Mouse (Mus musculus) frontal cortex, adult 2 months (tissue): ENCODE results near the gene Higd2a. TPM values are rescaled to one million over a fixed set of nuclear protein-coding genes. Genes with fewer than 3 reads are reported as not detected.

ENCODE experiments used
- DNase-seq, 2 experiments: peaks; one replicate each; pipeline ENCODE4 v3.0.0; 2022; ENCODE audit warnings: low spot score in 1 of 2; ENCODE audit errors: extremely low spot score in 1 of 2
- polyA plus RNA-seq: library from polyadenylated mRNA; depleted of rRNA; stranded (reverse); fragments of >200 nt; gene quantifications from 2 replicates; pipeline ENCODE4 v1.2.3, GENCODE M21; 2012; rRNA removed

Gene Higd2a
- polyA plus RNA-seq = 233 and 327 TPM in 2 replicates

- DNase-seq = peak; percentile 98 to 99
Observed at GRCm38 (mm10) chr13:54589996-54590951, at the start of gene Higd2a, which contains the start of gene Nop16. Gene Higd2a (plus strand): TSS chr13:54590207. Gene Nop16 (minus strand): TSS chr13:54590090.

DNA sequence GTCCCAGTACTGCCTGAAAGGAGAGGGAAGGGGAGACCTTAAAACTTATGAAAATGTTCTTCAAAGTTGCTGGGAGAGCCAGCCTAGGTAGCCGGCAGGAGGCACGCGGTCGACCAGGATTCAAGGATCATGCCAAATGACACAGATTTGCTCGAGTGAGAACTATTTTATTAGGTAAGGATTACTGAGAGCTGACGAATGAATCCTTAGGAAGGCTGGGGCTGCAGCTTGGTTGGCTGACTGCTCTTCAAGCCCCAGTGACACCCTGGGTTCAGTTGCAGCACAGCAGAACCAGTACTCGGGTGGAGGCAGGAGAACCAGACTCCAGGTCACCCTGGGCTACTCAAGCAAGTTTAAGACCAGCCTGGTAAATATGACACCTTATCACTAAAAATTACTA, 42.0 kb upstream of the Higd2a start:
- DNase-seq = no peak

DNA sequence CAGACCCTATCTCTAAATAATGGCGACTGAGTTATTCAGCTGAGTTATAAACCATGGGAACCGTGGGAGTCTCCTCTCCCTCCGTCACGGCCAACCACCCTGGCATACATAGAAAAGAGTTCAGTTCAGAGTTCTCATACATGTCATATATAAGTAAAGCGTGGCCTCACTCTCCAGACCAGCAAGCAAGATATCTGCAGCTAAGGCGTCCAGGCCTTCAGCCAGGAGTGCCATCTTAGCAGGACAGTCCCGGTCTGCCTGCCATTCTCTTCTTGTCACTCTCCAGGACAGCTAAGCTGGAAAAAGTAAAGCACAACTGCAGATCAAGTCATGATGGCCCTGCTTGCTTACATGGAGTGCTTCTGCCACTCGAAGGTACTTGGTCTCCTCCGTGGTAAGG, 33.8 kb upstream of the Higd2a start:
- DNase-seq = no peak

DNA sequence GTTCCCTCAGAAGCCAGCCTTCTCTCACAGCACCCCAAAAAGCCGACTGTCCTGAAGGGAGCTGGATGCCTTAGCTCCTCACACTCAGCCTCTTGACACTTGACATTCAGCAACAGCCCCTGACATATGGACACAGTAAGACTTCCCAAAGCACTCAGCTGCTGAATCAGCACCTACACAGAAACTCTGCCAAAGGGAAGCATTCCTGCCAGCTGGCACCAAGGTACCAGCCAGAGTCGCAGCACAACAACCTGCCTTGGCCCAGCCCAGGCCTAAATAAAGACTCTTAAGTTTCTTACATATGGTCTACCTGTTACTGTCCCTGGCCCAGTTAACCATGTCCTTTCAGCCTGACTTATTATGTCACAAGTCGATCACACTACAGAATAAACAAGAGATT, 33.2 kb upstream of the Higd2a start:
- peak in 1 of 2 experiments; percentile 46 for DNase-seq

DNA sequence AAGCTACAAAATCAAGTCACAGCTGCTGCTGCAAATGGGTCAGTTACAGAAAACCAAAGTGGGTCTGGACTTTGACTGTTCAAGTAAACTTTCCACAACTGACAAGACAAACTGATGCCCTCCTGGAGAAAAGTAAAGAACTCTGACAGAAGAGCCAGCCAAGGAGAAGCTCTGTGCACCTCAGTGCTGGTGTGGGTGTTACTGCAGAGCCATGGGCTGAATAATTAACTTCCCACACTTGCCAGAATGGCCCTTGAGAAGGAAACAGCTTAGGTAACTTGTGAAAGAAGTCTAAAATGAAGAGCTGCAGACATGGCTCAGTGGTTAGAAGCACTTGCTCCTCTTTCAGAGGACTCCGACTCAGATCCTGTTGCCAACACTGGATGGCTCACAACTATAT, 32.4 kb upstream of the Higd2a start:
- no peak for DNase-seq

DNA sequence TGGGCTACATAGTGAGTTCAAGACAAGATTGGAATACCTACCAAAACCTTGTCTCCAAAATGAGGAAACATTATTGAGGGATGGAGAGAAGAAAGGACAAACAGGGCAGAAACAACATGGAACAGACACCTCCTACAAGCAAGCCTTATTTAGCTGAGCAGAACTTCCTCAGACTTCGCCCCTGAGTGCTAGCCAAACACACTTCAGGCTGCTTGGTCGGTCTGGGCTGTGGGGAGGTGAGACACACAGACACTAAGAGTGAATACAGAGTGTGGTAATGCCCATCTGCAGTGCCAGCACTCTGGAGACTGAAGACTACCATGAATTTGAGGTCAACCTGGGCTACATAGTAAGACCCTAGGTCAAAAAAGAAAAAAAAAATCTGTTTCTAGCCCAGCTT, 30.4 kb upstream of the Higd2a start:
- no peak for DNase-seq

GRCm38 (mm10) chr13:54560608-54561007, 29.4 kb upstream of the Higd2a start:
- DNase-seq = peak in 1 of 2 experiments; percentile 69

GRCm38 (mm10) chr13:54562562-54562961, 27.4 kb upstream of the Higd2a start:
- DNase-seq = no peak

DNA sequence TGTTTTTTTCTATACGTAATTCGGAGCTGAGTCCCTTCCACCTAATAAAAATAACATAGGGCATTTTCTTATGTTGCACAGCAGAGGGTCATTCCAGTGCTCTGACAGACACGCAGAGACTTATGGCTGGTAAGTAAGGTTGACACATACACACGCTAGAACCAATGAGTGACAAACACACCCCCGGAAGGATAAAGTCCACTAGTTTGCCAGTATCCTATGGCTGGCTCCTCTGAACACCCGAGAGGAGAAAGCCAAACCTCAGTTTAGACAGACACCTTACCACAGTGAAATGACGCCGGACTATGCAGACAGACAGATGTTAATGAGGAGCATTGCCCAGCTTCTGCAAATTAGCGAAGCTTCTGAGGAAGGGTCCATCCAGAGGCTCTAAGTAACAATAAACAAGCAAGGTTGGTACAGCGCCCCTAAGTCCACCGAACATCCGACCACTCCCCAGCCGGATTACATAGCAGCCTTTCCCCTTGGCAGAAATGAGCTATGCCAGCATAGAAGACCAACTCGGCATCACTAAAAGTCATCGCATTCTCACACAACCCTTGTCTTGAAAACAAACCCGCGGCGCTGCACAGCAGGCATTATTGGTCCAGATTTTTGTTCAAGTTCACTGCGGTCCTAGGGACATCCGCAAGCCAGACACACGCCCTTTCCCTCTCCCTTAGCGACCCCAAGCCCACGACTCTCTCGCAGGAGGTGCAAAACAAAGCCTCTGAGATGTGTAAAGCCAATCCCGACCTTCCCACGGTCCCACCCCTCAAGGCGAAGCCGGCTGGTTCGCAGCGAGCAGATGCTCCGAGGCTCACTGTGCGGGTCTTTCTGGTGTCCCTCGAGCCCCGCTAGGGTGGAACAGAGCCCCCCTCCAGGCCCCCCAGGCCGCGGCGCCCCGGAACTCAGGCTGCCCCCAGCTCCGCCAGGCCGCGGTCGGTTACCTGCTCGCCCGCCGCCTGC, 25.5 kb upstream of the Higd2a start:
- no peak for DNase-seq

DNA sequence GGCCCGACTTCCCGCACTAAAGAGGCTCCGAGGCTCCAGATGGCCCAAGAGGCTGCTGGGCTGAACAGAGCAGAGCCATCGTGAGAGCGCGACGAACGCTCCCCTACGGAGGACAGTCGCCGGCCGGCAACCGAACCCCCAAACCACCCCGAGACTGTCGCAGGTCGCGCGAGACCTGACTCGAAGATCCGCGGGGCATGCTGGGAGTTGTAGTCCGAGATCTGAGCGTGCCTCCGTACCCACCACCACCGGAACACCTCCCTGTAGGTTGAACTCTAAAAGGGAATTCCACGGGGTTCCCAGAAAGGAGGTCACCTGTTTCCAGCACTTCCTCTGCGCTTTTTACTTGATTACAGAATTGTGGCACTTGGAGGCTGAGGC, 24.8 kb upstream of the Higd2a start, which contains the start of gene 4833439L19Rik:
Gene 4833439L19Rik, minus strand, starts transcription at position 235 of the 381 bp plus-strand sequence.
- peak; percentile 92 to 96 for DNase-seq

DNA sequence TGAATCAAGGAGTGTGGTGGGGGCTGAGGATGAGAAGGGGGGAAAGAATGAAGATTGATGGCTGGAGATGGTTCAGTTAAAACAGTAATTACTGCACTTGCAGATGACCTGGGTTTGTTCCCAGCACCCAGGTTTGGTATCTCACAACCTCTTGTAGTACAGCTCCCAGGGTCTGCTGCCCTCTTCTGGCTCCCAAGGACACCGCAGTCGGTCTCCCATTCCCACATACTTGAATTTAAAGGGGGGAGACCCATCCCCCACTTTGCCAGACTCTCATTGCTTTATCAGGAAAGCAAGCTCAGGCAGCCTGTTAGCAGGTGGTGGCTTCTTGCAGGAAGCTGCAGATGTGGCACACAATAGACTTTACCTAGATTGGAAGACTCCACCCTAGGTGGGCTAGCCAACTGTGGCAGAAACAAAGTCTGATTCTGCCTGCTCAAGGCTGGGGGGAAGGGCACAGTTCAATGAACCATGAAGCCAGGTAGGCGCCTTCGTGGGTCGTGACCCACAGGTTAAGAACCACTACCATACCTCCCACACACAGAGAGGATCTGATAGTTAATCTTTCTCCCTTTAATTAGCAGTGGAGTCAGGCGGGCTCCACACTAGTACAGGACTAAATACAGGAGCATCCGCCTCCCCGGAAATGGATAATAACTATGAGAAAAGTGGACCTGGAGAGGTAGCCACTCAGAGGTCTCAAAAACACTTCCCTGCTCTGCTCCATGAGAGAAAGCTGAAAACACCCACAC, 24.2 kb upstream of the Higd2a start:
- peak in 1 of 2 experiments; percentile 67 for DNase-seq

GRCm38 (mm10) chr13:54568380-54568779, 21.6 kb upstream of the Higd2a start:
- DNase-seq = no peak

DNA sequence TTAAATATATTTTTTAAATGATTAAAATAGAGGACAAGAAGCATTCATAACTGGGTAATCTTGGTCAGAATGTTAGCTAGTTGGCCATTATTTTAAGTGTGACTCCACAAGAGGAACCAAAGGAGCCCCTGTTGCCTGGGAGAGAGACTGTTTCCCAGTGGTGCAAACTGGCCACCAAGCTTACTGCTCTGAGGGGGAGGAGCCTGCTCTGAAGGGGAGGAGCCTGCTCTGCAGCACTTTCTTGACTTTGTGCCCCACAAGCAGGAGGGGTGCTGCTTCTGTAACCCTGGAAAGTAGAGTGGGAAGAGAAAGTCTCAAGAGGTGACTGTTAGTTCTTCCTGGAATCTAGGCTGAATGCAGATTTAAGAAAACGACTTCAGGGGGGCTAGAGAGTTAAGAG, 20.7 kb upstream of the Higd2a start:
- DNase-seq = no peak

DNA sequence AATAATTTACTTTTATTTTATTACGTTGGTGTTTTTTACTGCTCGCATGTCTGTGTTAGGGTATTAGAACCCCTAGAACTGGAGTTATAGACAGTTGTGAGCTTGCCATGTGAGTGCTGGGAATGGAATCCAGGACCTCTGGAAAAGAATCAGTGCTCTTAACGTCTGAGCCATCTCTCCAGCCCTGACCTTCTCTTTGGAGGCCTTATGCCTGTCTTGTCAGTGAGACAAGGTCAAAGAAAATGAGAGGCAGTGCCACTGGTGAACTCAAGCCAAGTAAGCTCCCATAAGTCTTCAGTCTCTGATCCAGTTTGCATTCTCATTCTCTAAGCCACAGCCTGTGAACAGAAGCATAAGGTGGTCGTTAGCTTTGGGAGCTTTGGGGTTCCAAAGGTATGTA, 19.3 kb upstream of the Higd2a start:
- no peak for DNase-seq

GRCm38 (mm10) chr13:54571637-54572036, 18.4 kb upstream of the Higd2a start:
- no peak for DNase-seq

DNA sequence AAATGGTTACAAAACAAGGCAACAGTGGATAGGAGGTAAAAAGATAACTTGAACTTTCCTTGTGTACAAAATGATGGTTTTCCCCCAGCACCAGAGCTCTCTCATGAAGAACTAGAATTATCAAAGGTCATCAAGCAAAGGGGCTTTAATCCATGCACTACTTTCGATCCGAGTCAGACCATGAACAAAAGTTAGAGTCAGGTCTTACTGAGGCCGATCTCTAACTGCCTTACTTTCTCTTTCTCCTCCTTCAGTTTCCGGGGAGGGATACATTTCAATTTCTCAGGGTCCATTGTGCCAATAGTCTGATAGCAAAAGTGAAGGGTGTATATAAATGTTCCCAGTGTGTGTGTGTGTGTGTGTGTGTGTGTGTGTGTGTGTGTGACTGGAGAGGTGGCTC, 17.4 kb upstream of the Higd2a start:
- DNase-seq = no peak

- peak in 1 of 2 experiments; percentile 74 for DNase-seq
Observed at GRCm38 (mm10) chr13:54574854-54575481, 15.0 kb upstream of the Higd2a start, which contains the start of gene Arl10. Gene Arl10 (plus strand): TSS chr13:54575015.

DNA sequence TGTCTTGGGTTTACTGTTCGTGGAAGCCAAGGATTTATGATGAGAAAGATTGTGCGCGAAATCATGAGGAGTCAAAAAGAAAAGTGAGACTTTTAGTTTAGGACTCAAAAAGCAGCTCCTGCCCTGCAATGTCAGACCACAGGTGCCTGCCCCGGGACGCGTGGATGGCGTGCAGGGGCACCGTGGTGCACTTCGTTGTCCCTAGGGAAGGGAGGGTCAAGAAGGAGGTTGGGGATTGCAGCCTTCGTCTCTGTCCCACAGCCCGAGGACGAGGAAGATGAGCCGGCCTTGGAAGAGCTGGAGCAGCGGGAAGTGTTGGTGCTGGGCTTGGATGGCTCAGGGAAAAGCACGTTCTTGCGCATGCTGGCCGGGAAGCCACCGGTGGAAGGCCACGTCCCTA, 14.5 kb upstream of the Higd2a start:
- no peak for DNase-seq

DNA sequence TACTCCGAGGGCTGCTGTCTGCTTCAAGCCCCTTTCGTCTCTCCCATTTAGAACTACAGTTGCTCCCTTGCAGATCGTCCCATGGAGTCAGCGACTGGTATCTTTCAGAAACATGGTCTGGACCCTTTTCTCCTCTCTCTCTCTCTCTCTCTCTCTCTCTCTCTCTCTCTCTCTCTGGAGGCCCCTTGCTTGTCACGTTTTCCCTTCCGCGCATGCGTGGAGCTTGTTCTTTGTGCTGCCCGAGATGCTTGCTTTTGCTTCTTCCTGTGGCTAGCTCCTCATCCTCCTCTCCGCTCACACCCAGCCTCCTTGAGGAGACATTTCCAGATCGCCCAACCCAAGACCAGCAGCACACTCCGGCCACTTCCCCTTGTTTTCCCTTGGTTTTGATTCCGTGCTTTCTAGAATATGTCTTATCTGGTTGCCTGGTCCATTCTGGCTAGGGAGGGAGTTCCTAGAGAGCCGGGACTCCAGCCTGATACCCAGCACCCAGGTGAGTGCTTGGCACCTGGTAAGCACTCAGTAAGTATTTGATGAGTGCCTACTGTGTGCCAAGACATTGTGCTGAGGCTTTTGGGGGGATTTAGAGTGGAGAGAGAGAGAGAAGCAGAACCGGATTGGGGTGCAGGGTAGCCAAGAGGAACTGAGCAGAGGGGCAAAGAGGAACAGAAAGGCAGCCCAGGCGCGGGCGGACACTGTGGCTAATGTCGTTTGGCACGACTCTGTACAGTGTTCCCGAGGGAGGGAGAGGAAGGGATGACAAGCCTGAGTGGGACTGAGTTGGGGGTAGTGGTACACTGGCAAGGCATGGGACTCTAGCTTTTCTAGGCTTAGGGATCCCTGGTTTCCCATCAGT, 12.1 kb upstream of the Higd2a start:
- DNase-seq = no peak
